Mouse (Mus musculus) thymus, adult 2 months (tissue): Measurements from ENCODE around the gene Lce1a2.

Experiments used
- CTCF ChIP-seq: fragments of 200-500 bp; IDR thresholded peaks from 2 replicates; pipeline ENCODE4 v1.5.1; 2012; ENCODE audit warnings: mild to moderate bottlenecking, control low read depth, low read length, moderate library complexity, borderline replicate concordance; ENCODE audit not compliant: control insufficient read depth, poor library complexity, insufficient read depth; ENCODE audit errors: extremely low read depth
- POLR2A ChIP-seq: fragments of 200-500 bp; IDR thresholded peaks from 2 replicates; pipeline ENCODE4 v1.6.1; 2012; ENCODE audit warnings: mild to moderate bottlenecking, low read length, control low read depth, moderate library complexity; ENCODE audit not compliant: control insufficient read depth, poor library complexity, insufficient read depth; ENCODE audit errors: extremely low read depth

DNA sequence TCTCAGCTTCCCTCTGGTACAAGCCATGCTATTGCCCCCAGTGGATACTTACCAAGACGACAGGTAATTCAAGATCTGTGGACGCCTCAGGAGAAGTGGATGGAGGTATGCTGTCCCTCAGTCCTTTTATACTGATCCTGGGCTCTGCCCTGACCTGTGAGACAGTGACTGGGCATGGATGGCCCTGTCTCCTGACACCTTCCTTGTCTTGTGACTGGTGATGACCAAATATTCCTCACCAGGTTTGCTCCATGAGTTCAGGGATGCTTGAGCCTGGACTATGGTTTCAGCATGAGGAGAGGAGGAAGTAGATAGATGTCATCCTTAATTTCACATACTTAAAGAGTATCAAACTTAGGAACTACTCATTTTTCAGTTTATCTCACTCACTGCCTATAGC lies 17.0 kb upstream of the Lce1a2 start, which contains the start of gene Lce1d:
- no peak for TF ChIP-seq CTCF
- TF ChIP-seq POLR2A: no peak
